Mouse (Mus musculus) kidney, adult 2 months (tissue): ENCODE measurements around the gene Ptma.

Experiments used
- CTCF ChIP-seq: fragments of 200-500 bp; conservative IDR thresholded peaks from 2 replicates; pipeline ENCODE4 v1.5.1; 2011; ENCODE audit warnings: low read depth, mild to moderate bottlenecking, control low read depth, low read length, moderate library complexity, mixed read lengths; ENCODE audit not compliant: insufficient read depth, insufficient read length
- POLR2A ChIP-seq: fragments of 200-500 bp; IDR thresholded peaks from one replicate; pipeline ENCODE4 v1.6.1; 2011; ENCODE audit warnings: low read depth, low read length, control low read depth

DNA sequence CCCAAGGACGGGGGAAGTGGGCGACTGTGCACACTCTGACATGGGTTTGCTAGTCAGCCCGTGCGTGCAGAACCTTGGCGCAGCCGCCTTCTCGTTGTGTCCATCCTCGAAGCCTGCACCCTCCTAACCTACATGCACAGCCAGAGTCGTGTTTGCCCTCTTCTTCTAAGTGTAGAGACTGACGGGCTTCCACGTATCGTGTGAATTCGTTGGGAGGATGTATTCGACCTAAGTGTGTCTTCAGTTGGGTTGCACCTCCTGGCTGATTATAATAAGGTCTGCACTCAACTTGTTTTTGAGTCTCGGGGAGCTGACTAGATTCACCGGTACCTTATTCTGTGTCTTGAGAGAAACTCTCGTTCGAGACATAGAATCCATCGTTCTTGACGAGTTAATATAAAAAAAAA lies 38.6 kb upstream of the Ptma start:
- no peak for TF ChIP-seq CTCF
- no peak for TF ChIP-seq POLR2A
